Mouse (Mus musculus) midbrain, embryonic 15.5 days (tissue): ENCODE data around the gene Hdac9. TPM values are rescaled to one million over a fixed set of nuclear protein-coding genes. Genes with fewer than 3 reads are reported as not detected.

Experiments used
- ATAC-seq: fragments of 200-750 bp; cut with Nextera tagmentation; replicated peaks from 2 replicates; pipeline ENCODE4 v1.8.0; 2017; ENCODE audit warnings: moderate TSS enrichment
- H3K27ac ChIP-seq: fragments of 300-500 bp; sonication (generic); 2 replicates; pipeline ENCODE4 v1.5.1; 2015; ENCODE audit warnings: mild to moderate bottlenecking, inconsistent platforms
- H3K27me3 ChIP-seq: fragments of 300-500 bp; sonication (generic); replicated peaks from 2 replicates; pipeline ENCODE4 v1.6.1; 2015; ENCODE audit warnings: inconsistent platforms
- H3K36me3 ChIP-seq: fragments of 300-500 bp; sonication (generic); replicated peaks from 2 replicates; pipeline ENCODE4 v1.6.1; 2015; ENCODE audit warnings: inconsistent platforms
- H3K4me1 ChIP-seq: fragments of 300-500 bp; sonication (generic); 2 replicates; pipeline ENCODE4 v1.6.1; 2015; ENCODE audit warnings: inconsistent platforms
- H3K4me2 ChIP-seq: fragments of 300-500 bp; sonication (generic); 2 replicates; pipeline ENCODE4 v1.6.1; 2015; ENCODE audit warnings: inconsistent platforms, mild to moderate bottlenecking, moderate library complexity
- H3K4me3 ChIP-seq: fragments of 300-500 bp; sonication (generic); 2 replicates; pipeline ENCODE4 v1.5.1; 2015; ENCODE audit warnings: mild to moderate bottlenecking, inconsistent platforms
- H3K9ac ChIP-seq: fragments of 300-500 bp; sonication (generic); 2 replicates; pipeline ENCODE4 v1.6.1; 2015; ENCODE audit warnings: mild to moderate bottlenecking, inconsistent platforms
- H3K9me3 ChIP-seq: fragments of 300-500 bp; sonication (generic); 2 replicates; pipeline ENCODE4 v1.6.1; 2016; ENCODE audit warnings: inconsistent platforms
- WGBS: fragments of 180-500 bp; shearing (Covaris S2); methylation state at CpG from one replicate; pipeline ENCODE4 v1.1.7; 2015; ENCODE audit warnings: mixed read lengths; 5-methylcytosine and 5-hydroxymethylcytosine counted together
- polyA plus RNA-seq: library from polyadenylated mRNA; unstranded; fragments of >200 nt; fragmentation: Nextera tagmentation; extraction: Ambion mirVana; gene quantifications from 2 replicates; pipeline ENCODE4 v1.2.1, GENCODE M21; 2015

The Hdac9 gene
- polyA plus RNA-seq, 1 experiment from 2014 or later = 10.8 TPM

DNA sequence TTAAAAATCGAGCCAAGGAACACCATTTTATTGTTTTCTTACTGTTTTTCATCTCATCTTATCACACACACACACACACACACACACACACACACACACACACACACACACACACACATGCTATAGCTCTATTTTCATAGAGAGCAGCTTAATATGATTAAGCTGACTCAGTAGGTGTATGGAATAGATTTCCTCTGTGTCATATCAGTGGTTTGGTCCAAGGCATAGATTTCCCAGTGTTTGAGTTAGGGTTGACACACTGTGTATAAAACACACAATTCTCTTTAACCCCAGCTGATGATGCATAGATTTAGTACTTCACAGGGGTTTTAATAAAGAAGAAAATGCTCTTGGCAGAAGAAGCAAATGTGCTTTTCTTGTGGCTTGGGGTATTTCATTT, 643.1 kb downstream of the Hdac9 start:
- Histone ChIP-seq H3K4me3 (no peak overlapping the region), H3K9me3 (no peaks in the 10 kb centered on the region), H3K9ac (no peak overlapping the region), H3K36me3 (no peaks in the 10 kb centered on the region), H3K27me3 (no peaks in the 10 kb centered on the region), H3K4me1 (no peaks in the 10 kb centered on the region), H3K4me2 (no peak overlapping the region), H3K27ac (no peak overlapping the region)
- 77% methylated on average over 1 of the region's 1 CpGs for WGBS
- no peak for ATAC-seq

DNA sequence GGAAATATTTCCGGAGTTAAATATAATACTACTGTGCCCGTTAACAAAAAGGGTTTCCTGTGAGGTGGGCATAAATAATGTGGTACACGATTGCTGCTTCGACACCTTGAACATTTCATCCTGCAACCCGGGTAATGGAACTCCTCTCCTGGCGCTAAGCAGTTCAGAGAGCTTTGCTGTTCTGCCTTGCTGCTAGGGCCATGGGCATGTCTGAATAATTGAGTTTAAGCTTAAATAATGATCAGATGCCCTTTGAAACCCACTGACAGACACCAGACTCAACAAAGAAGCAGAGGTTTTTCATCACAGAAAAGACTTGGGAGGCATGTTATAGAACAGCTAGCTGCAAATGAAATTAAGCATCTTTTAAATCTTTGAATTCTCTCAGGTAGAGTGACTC, 646.8 kb downstream of the Hdac9 start:
- H3K4me2 ChIP-seq = no peak overlapping the region
- no peak overlapping the region for H3K9ac ChIP-seq
- 68% methylated on average over 6 of the region's 6 CpGs for WGBS
- no peak overlapping the region for H3K4me3 ChIP-seq
- H3K4me1 ChIP-seq = no peaks in the 10 kb centered on the region
- no peaks in the 10 kb centered on the region for H3K36me3 ChIP-seq
- no peak for ATAC-seq
- no peaks in the 10 kb centered on the region for H3K9me3 ChIP-seq
- no peak overlapping the region for H3K27ac ChIP-seq
- H3K27me3 ChIP-seq = no peaks in the 10 kb centered on the region

- Histone ChIP-seq H3K27me3 (no peaks in the 10 kb centered on the region), H3K9me3 (no peaks in the 10 kb centered on the region), H3K9ac (no peak overlapping the region), H3K27ac (no peak overlapping the region), H3K4me3 (no peak overlapping the region), H3K4me1 (no peaks in the 10 kb centered on the region), H3K4me2 (no peak overlapping the region), H3K36me3 (no peaks in the 10 kb centered on the region)
- no peak for ATAC-seq
- WGBS = 82% methylated on average over 13 of the region's 13 CpGs
Observed at GRCm38 (mm10) chr12:34269472-34270040, 647.3 kb downstream of the Hdac9 start.

GRCm38 (mm10) chr12:34259651-34260050, 657.2 kb downstream of the Hdac9 start:
- no peak overlapping the region for H3K4me2 ChIP-seq
- H3K27me3 ChIP-seq = no peaks in the 10 kb centered on the region
- H3K36me3 ChIP-seq = no peaks in the 10 kb centered on the region
- H3K9ac ChIP-seq = no peak overlapping the region
- H3K4me3 ChIP-seq = no peak overlapping the region
- WGBS = 88% methylated on average over 4 of the region's 4 CpGs
- no peak overlapping the region for H3K27ac ChIP-seq
- H3K4me1 ChIP-seq = no peaks in the 10 kb centered on the region
- ATAC-seq = no peak
- H3K9me3 ChIP-seq = no peaks in the 10 kb centered on the region

DNA sequence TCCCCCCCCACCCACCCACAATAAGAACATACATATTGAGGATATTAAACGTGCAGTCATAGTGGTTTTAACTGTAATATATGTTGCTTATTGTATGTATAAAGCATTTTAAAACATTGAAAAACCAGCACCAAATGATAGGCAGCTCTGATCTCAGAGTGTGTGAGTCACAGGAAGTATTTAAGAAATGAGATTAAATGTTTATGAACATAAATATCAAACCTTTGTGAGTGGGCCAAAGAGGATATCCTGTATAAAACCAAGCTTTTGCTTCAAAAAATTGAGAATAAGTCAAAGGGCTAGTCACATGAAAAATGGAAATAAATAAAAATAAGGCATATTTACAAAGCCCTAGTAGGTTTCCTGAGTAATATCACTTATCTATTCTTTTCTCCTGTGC, 667.7 kb downstream of the Hdac9 start:
- Histone ChIP-seq H3K9ac (no peak overlapping the region), H3K36me3 (no peaks in the 10 kb centered on the region), H3K27me3 (no peaks in the 10 kb centered on the region), H3K9me3 (no peaks in the 10 kb centered on the region), H3K4me3 (no peak overlapping the region), H3K27ac (no peak overlapping the region), H3K4me1 (no peaks in the 10 kb centered on the region), H3K4me2 (no peak overlapping the region)
- ATAC-seq = no peak
- 88% methylated on average over 1 of the region's 1 CpGs for WGBS

DNA sequence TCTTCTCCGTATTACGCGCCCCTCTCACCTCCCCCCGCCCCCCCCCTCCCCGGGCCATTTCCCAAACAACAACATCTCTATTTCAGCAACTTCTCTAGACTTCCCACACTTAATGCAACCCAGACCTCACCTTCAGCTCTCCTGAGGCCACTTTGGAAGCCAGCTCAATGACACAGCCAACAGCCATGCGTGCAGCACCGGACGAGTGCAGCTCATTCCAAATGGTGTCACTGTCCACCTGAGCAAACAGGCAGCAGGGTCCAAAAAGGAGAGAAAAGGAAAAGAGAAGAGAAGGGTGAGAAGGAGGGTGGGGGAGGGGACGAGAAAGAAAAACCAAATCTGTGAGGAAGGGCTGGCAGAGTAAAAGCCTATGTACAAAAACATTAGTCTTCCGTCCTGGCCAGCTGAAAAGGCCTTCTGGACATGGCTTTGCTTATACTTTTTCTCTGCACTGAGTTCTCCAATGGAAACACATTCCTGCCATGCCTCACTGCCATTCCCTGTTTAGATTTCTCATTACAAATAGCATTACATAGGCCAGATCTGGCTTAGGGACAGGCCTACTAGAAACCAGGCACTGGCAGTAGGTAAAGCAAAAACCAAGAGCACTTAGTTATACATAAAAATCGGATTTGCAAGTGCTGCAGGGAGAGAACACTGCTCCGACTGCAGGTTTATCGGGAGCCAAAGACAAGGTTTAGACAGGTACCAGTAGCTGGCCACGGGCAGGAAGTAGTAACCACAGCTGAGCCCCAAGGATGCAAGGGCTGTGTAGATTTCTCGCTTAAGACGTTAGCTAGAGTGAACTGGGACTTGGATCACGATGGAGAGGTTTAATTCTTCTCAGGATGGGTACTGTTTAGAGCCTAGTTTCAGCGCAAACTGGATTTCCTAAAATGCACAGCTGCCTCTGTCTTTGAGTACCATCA, 668.4 kb downstream of the Hdac9 start:
- Histone ChIP-seq H3K9me3 (no peaks in the 10 kb centered on the region), H3K27ac (no peak overlapping the region), H3K9ac (no peak overlapping the region), H3K4me1 (no peaks in the 10 kb centered on the region), H3K4me2 (no peak overlapping the region), H3K27me3 (no peaks in the 10 kb centered on the region), H3K4me3 (no peak overlapping the region), H3K36me3 (no peaks in the 10 kb centered on the region)
- WGBS = 83% methylated on average over 18 of the region's 18 CpGs
- no peak for ATAC-seq

DNA sequence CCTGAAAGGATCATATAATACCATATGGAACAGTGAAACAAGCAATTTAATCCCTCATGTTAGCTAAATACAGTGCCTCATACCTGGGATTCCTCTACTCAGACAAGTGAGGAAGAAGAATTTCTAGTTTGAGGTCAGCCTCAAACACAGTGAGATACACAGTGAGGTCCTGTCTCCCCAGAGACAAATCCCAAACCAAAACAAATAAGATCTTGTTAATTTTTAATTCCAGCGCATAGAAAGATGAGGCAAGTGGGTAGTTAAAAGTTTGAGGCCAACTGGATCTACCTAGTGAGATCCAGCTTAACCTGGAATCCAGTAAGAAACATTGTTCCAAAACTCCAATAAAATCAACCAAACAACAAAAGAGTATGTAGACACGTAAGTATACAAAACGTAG, 678.1 kb downstream of the Hdac9 start:
- Histone ChIP-seq H3K9me3 (no peaks in the 10 kb centered on the region), H3K4me3 (no peak overlapping the region), H3K4me1 (no peaks in the 10 kb centered on the region), H3K27me3 (no peaks in the 10 kb centered on the region), H3K9ac (no peak overlapping the region), H3K27ac (no peak overlapping the region), H3K36me3 (no peaks in the 10 kb centered on the region), H3K4me2 (no peak overlapping the region)
- WGBS = 91% methylated on average over 3 of the region's 3 CpGs
- ATAC-seq = no peak

DNA sequence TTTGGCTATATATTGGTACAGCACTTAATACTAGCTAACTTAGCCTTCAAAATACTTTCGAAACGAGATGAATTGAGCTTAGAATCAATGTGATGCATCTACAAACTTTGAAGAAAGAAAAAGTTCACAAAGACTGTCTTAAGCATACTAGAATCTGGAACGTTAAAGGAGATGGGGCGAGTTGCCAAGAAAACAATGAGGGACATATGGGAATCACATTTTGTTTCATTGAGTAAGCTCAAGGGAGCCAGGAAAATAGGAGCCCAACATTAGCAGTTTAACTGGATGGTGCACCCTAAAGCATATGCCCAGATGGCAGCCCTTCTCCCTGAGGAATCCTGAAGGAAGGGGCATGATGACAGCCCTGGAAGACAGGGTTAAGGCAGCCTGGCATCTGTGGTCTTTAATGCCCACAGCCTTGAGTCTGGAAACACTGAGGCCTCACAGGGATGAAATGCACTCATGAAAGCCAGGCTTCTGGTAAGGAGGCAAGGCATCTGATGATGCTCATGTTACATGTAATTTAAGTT, 685.2 kb downstream of the Hdac9 start:
- WGBS = 86% methylated on average over 4 of the region's 4 CpGs
- H3K27ac ChIP-seq = no peak overlapping the region
- no peak overlapping the region for H3K4me2 ChIP-seq
- H3K27me3 ChIP-seq = no peaks in the 10 kb centered on the region
- no peak overlapping the region for H3K9ac ChIP-seq
- no peaks in the 10 kb centered on the region for H3K36me3 ChIP-seq
- no peak overlapping the region for H3K4me3 ChIP-seq
- no peak for ATAC-seq
- no peaks in the 10 kb centered on the region for H3K4me1 ChIP-seq
- H3K9me3 ChIP-seq = no peaks in the 10 kb centered on the region

DNA sequence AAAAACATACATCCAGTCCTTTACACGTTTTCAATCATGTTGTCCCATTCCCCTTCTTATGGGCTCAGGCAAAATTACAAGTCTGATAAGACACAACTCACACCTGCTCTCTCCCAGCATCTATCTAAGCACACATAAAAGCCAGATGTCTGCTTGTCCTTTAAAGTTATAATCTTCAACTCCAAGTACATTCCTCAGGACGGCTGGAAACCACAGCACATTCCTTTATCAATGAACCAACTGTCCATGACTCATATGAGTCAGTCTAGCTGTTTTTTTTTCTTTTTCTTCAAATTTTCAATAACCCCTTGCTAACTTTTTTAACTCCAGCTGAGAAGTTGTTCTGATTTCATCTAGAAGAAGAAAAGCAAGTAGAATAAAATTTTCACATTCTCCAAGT, 692.4 kb downstream of the Hdac9 start:
- no peaks in the 10 kb centered on the region for H3K4me1 ChIP-seq
- H3K27ac ChIP-seq = no peak overlapping the region
- no peak overlapping the region for H3K9ac ChIP-seq
- WGBS = 71% methylated on average over 2 of the region's 2 CpGs
- ATAC-seq = no peak
- no peaks in the 10 kb centered on the region for H3K36me3 ChIP-seq
- H3K4me3 ChIP-seq = no peak overlapping the region
- H3K27me3 ChIP-seq = no peaks in the 10 kb centered on the region
- no peak overlapping the region for H3K4me2 ChIP-seq
- no peaks in the 10 kb centered on the region for H3K9me3 ChIP-seq

GRCm38 (mm10) chr12:34221014-34221413, 695.9 kb downstream of the Hdac9 start:
- no peak for ATAC-seq
- H3K4me1 ChIP-seq = no peaks in the 10 kb centered on the region
- no peak overlapping the region for H3K27ac ChIP-seq
- no peaks in the 10 kb centered on the region for H3K36me3 ChIP-seq
- H3K4me2 ChIP-seq = no peak overlapping the region
- no peak overlapping the region for H3K4me3 ChIP-seq
- no peaks in the 10 kb centered on the region for H3K9me3 ChIP-seq
- no peak overlapping the region for H3K9ac ChIP-seq
- H3K27me3 ChIP-seq = no peaks in the 10 kb centered on the region
- 83% methylated on average over 9 of the region's 9 CpGs for WGBS

GRCm38 (mm10) chr12:34220051-34220926, 696.6 kb downstream of the Hdac9 start:
- no peaks in the 10 kb centered on the region for H3K36me3 ChIP-seq
- ATAC-seq = no peak
- 48% methylated on average over 9 of the region's 9 CpGs for WGBS
- H3K4me1 ChIP-seq = no peaks in the 10 kb centered on the region
- no peak overlapping the region for H3K27ac ChIP-seq
- H3K4me2 ChIP-seq = no peak overlapping the region
- H3K9ac ChIP-seq = no peak overlapping the region
- no peaks in the 10 kb centered on the region for H3K27me3 ChIP-seq
- no peak overlapping the region for H3K4me3 ChIP-seq
- no peaks in the 10 kb centered on the region for H3K9me3 ChIP-seq

GRCm38 (mm10) chr12:34218561-34218960, 698.3 kb downstream of the Hdac9 start:
- H3K4me3 ChIP-seq = no peak overlapping the region
- WGBS = 91% methylated on average over 2 of the region's 2 CpGs
- no peaks in the 10 kb centered on the region for H3K9me3 ChIP-seq
- H3K4me1 ChIP-seq = no peaks in the 10 kb centered on the region; the same call in 1 of the 2 replicates
- H3K4me2 ChIP-seq = no peak overlapping the region
- no peaks in the 10 kb centered on the region for H3K27me3 ChIP-seq
- no peaks in the 10 kb centered on the region for H3K36me3 ChIP-seq
- no peak for ATAC-seq
- no peak overlapping the region for H3K9ac ChIP-seq
- H3K27ac ChIP-seq = no peak overlapping the region
